Mouse (Mus musculus) bone marrow, adult 2 months (tissue): Measurements from ENCODE around the gene Cox6a1.

Experiments used
- CTCF ChIP-seq: fragments of 200-500 bp; IDR thresholded peaks from 2 replicates; pipeline ENCODE4 v1.5.1; 2011; ENCODE audit warnings: low read length, control low read depth; ENCODE audit not compliant: control insufficient read depth, insufficient read depth
- POLR2A ChIP-seq: fragments of 200-500 bp; IDR thresholded peaks from 2 replicates; pipeline ENCODE4 v1.6.1; 2011; ENCODE audit warnings: low read depth, mild to moderate bottlenecking, control low read depth, low read length, borderline replicate concordance; ENCODE audit not compliant: control insufficient read depth

DNA sequence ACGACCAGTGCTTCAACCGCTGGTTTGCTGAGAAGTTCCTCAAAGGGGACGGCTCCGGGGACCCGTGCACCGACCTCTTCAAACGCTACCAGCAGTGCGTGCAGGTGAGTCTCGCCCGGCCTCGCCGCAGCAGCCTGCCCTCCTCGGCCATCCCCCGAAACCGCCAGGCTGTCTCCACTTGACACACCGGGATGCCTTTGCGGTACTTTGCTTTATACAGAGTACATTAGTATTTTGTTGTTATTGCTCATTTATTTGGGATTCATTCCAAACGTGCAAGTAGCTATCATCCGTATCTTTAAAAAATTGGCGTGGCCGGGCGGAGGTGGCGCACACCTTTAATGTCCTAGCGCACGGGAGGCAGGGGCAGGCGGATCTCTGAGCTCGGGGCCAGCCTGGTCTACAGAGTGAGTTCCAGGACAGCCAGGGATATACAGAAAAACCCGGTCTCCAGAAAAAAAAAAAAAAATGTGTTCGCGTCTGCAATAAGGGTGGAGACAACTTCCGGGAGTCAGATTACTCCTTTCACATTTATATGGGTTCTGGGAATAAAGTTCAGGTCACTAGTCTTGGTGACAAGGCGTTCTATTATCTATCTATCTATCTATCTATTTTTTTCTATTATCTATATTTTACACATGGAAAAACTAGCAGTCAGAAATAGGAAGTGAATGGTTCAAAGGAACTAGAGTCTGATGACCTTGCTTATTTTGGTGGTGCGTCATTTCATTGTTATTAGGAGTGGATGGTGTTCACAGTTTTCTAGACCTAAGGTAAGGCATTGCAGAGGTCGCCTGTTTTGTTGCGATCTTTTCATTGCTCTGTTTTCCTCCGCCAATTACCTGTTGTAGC, 7.2 kb downstream of the Cox6a1 start:
- TF ChIP-seq CTCF, result no peak
- TF ChIP-seq POLR2A, result no peak
